Mouse (Mus musculus) neutrophil, adult 5-6 weeks (primary cell): ENCODE measurements around the gene Slc35e2. TPM values are rescaled to one million over a fixed set of nuclear protein-coding genes. Genes with fewer than 3 reads are reported as not detected.
"Not testable (repeated sequence)": the region's sequence is repeated elsewhere in the genome, so short reads cannot be mapped to it uniquely, and the experiment has no call there.

Experiments used
- ATAC-seq: fragments of 151-379, 151-347 bp; 2 replicates; pipeline ENCODE4 v1.8.0; 2017; ENCODE audit warnings: mild to moderate bottlenecking, moderate TSS enrichment; ENCODE audit not compliant: insufficient number of reproducible peaks, poor library complexity, low FRiP score, severe bottlenecking; ENCODE audit errors: extremely low read depth
- total RNA-seq: library from RNA; stranded (forward); fragments of 200-1000 nt; gene quantifications from 2 replicates; pipeline ENCODE4 v1.2.3, GENCODE M21; 2017

Slc35e2 gene
- total RNA-seq, 1 experiment from 2014 or later: 10.0 TPM

DNA sequence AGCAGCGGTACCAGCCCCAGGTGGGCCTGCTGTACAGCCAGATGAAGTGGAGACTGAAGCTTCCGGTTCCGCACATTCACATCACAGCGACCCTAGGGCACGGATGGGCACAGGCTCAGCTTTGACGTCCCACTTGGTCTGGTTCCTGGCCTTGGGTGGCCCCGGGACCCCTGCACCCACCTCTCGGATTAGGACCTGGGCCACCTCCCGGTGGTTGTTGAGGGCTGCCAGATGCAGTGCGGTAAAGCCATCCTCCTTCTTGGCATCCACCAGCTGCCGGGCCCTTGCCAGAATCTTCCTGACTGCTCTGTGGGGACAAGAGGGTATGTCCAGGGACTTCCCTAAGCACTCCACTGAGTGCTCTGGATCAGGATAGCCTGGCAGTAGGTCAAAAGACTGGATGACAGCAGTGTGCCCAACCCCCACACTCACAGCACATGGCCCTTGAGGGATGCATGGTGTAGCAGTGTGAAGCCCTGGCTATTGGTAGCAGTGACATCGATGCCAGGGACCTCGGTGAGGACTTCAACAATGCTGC, 55.1 kb downstream of the Slc35e2 start:
- no peak for ATAC-seq

DNA sequence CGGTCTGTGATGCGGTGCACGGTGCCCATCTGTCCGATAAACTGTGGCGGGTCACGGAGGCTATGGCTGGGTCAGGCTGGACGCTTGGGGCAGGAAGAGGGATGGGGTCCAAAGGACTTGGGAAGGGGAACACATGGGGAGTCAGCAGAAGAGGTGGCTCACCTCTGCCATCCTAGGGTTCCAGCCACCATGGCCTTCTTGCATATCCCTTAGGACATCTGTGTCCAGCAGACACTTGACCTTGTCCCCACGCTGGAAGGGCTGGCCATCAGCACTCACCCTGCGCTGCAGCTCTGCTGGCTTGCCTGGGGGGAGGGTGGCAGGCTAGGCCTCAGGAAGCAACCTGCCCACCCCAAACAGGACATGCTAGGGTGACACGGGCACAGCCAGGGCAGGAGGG, 57.7 kb downstream of the Slc35e2 start:
- ATAC-seq: no peak

- ATAC-seq: no peak
These were observed 59.4 kb downstream of the Slc35e2 start for GRCm38 (mm10) chr4:155660641-155661040.

GRCm38 (mm10) chr4:155666903-155667302, 65.7 kb downstream of the Slc35e2 start:
- no peak for ATAC-seq

DNA sequence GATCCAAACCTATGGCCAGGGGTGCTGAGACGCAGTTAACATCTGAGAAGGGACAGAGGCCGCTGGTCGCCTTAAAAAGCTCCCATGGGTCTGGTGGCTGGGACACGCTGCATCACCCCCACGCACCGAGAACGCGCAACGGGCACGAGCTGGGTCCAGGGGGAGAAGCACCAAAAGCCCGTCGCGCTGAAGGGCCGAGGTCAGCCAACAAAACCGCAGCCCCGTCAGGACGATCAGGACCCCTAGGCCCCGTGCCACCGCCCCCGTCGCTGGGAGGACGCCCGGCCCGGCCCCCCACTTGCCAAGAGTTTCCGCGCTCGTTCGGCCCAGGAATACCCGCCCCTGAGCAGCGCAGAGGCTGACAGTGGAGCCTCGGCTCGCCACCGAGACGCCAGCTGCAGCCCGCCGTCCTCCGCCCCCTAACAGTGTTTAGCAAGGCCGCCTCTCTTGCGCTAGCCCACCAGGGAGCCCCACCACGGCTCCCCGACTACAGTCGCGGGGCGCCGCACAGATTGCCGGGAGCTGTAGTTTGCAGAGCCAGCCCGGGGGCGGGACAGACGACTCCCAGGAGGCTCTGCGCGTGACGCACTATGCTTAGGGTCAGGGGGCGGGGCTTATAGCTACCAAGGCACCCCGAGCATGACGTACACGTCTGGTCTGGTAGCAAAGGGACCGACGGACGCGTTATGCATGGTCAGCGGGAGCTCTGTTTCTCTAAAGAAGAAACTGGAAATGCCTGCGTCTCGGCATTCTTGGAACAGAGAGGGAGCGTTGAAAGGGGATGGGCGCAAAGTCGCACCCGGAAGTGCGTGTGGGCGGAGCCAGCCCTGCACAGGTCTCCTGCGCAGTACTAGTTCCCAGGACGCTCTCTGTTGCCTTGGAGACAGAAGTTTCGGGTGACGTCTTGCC, 67.7 kb downstream of the Slc35e2 start, which contains the start of gene Mib2:
Mib2 (minus strand) TSS at position 510 of the 909 bp plus-strand sequence.
- ATAC-seq: peak; percentile 95

GRCm38 (mm10) chr4:155669598-155670075, 68.4 kb downstream of the Slc35e2 start:
- no peak for ATAC-seq

DNA sequence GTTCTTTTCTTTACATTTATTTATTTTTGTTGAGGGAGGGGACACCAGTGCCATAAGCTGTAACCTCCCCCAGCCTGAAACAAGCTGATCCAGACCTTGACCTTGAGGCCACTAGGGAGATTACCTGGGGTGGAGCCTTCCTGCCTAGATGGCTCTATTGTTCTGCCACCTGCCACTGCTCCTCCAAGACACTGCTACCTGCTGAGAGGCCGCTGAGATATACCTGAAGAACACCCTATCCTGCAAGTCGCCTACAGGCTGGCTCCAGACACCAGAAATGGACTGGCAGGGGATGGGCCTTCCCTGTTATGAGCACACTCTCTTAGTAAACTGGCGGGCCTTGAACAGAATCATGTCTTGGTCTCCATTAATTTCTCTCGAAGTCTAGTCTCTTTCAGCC, 69.0 kb downstream of the Slc35e2 start:
- not testable (repeated sequence) for ATAC-seq

- ATAC-seq: no peak
These were observed 70.9 kb downstream of the Slc35e2 start for GRCm38 (mm10) chr4:155672082-155672481.

Other genes with a start within 250 kb of the Slc35e2 start
- 0.58 and 4.3 TPM in 2 replicates for gene Prkcz, start 240.1 kb upstream of the Slc35e2 start, total RNA-seq
- not detected in 2 replicates for gene Gabrd, start 203.3 kb upstream of the Slc35e2 start, total RNA-seq
- gene Cfap74, start 192.2 kb upstream of the Slc35e2 start, total RNA-seq: 1.5 and 3.8 TPM in 2 replicates
- not detected in 2 replicates for gene Tmem52, start 132.3 kb upstream of the Slc35e2 start, total RNA-seq
- 120 and 143 TPM in 2 replicates for gene Gnb1, start 110.1 kb upstream of the Slc35e2 start, total RNA-seq
- gene Nadk, start 39.0 kb upstream of the Slc35e2 start, total RNA-seq: 281 and 295 TPM in 2 replicates
- 135 and 137 TPM in 2 replicates for gene Cdk11b, start 23.4 kb downstream of the Slc35e2 start, total RNA-seq
- gene Gm10563, start 44.0 kb downstream of the Slc35e2 start, total RNA-seq: not detected in 2 replicates
- 0.74 and 0.93 TPM in 2 replicates for gene Mmp23, start 52.0 kb downstream of the Slc35e2 start, total RNA-seq
- gene Mib2, start 67.8 kb downstream of the Slc35e2 start, total RNA-seq: 37.0 and 38.5 TPM in 2 replicates
- 0.23 and 0.37 TPM in 2 replicates for gene Fndc10, start 92.9 kb downstream of the Slc35e2 start, total RNA-seq
- 148 and 173 TPM in 2 replicates for gene Ssu72, start 103.4 kb downstream of the Slc35e2 start, total RNA-seq
- gene Tmem240, start 133.4 kb downstream of the Slc35e2 start, total RNA-seq: 0.12 and 0.61 TPM in 2 replicates
- gene Atad3a, start 159.7 kb downstream of the Slc35e2 start, total RNA-seq: 41.5 and 55.2 TPM in 2 replicates
- 0.12 and 0.37 TPM in 2 replicates for gene Vwa1, start 173.3 kb downstream of the Slc35e2 start, total RNA-seq
- 0.12 TPM in 1 of 2 replicates, not detected in the other for gene Tmem88b, start 184.5 kb downstream of the Slc35e2 start, total RNA-seq
- gene Ankrd65, start 189.0 kb downstream of the Slc35e2 start, total RNA-seq: not detected in 2 replicates
- 30.4 and 33.5 TPM in 2 replicates for gene Mrpl20, start 201.5 kb downstream of the Slc35e2 start, total RNA-seq
- gene Ccnl2, start 211.1 kb downstream of the Slc35e2 start, total RNA-seq: 394 and 410 TPM in 2 replicates
- gene Aurkaip1, start 229.9 kb downstream of the Slc35e2 start, total RNA-seq: 129 and 133 TPM in 2 replicates
- gene Mxra8, start 238.3 kb downstream of the Slc35e2 start, total RNA-seq: 0.47 and 2.3 TPM in 2 replicates
- 32.8 and 39.2 TPM in 2 replicates for gene Dvl1, start 246.0 kb downstream of the Slc35e2 start, total RNA-seq